Mouse (Mus musculus) forebrain, embryonic 12.5 days (tissue): ENCODE data around the gene Ubqln4. TPM values are rescaled to one million over a fixed set of nuclear protein-coding genes. Genes with fewer than 3 reads are reported as not detected.

Source experiments
- microRNA counts: library from miRNA; unstranded; fragments of <30 nt; microRNA quantifications from one replicate; lab custom pipeline; 2017
- microRNA-seq: library from miRNA; unstranded; fragments of <30 nt; microRNA quantifications from one replicate; pipeline ENCODE4, GENCODE M21; 2017
- polyA plus RNA-seq: library from polyadenylated mRNA; unstranded; fragments of >200 nt; fragmentation: Nextera tagmentation; extraction: Ambion mirVana; gene quantifications from 2 replicates; pipeline ENCODE4 v1.2.1, GENCODE M21; 2016

Ubqln4 gene
- polyA plus RNA-seq, 1 experiment from 2014 or later = 64.4 TPM

MicroRNAs encoded within 50 kb of the gene (microRNA counts, 519-probe panel; counts per million panel counts)
- microRNA mmu-miR-1905 (lab: Ali Mortazavi, UCI) = not detected

Small RNA genes within 50 kb of the gene (microRNA-seq; reads per million reads assigned to microRNA genes)
- gene Mir1905 = not detected

Other genes starting within 250 kb of the Ubqln4 start
- 86.7 and 87.5 TPM in 2 replicates for gene Glmp, start 228.7 kb upstream of the Ubqln4 start, polyA plus RNA-seq
- 1.9 and 3.3 TPM in 2 replicates for gene Tmem79, start 217.6 kb upstream of the Ubqln4 start, polyA plus RNA-seq
- gene Smg5, start 217.5 kb upstream of the Ubqln4 start, polyA plus RNA-seq = 80.0 and 81.2 TPM in 2 replicates
- 1.0 and 1.6 TPM in 2 replicates for gene Paqr6, start 189.2 kb upstream of the Ubqln4 start, polyA plus RNA-seq
- gene Bglap3, start 181.0 kb upstream of the Ubqln4 start, polyA plus RNA-seq = 0.18 TPM in 1 of 2 replicates, not detected in the other
- gene Bglap2, start 175.1 kb upstream of the Ubqln4 start, polyA plus RNA-seq = not detected in 2 replicates
- not detected in 2 replicates for gene Bglap, start 169.3 kb upstream of the Ubqln4 start, polyA plus RNA-seq
- 119 and 120 TPM in 2 replicates for gene Pmf1, start 143.4 kb upstream of the Ubqln4 start, polyA plus RNA-seq
- gene Slc25a44, start 128.6 kb upstream of the Ubqln4 start, polyA plus RNA-seq = 22.7 and 24.9 TPM in 2 replicates
- gene Sema4a, start 92.6 kb upstream of the Ubqln4 start, polyA plus RNA-seq = 15.3 and 16.0 TPM in 2 replicates
- gene Lmna, start 43.8 kb upstream of the Ubqln4 start, polyA plus RNA-seq = 23.2 and 25.8 TPM in 2 replicates
- 51.0 and 53.2 TPM in 2 replicates for gene Mex3a, start 21.4 kb upstream of the Ubqln4 start, polyA plus RNA-seq
- gene Rab25, start 5.5 kb upstream of the Ubqln4 start, polyA plus RNA-seq = 0.82 and 1.2 TPM in 2 replicates
- gene Lamtor2, start 684 bp upstream of the Ubqln4 start, polyA plus RNA-seq = 137 and 138 TPM in 2 replicates
- 118 and 135 TPM in 2 replicates for gene Ssr2, start 22.1 kb downstream of the Ubqln4 start, polyA plus RNA-seq
- 146 and 147 TPM in 2 replicates for gene Arhgef2, start 52.2 kb downstream of the Ubqln4 start, polyA plus RNA-seq
- gene Rxfp4, start 99.4 kb downstream of the Ubqln4 start, polyA plus RNA-seq = not detected in 2 replicates
- gene Khdc4, start 132.0 kb downstream of the Ubqln4 start, polyA plus RNA-seq = 117 and 118 TPM in 2 replicates
- gene Rit1, start 163.1 kb downstream of the Ubqln4 start, polyA plus RNA-seq = 38.2 and 40.9 TPM in 2 replicates
- gene Syt11, start 221.4 kb downstream of the Ubqln4 start, polyA plus RNA-seq = 200 and 213 TPM in 2 replicates